Mouse (Mus musculus) olfactory bulb, adult 2 months (tissue): ENCODE measurements at regions not wholly inside any gene's neighbourhood (a gene's known extent, or its start where the extent isn't known, plus 50 kb on each side); places are given as distances from the start of the nearest gene placed in this dataset.

Experiments
- H3K27ac ChIP-seq: fragments of 200-500 bp; 2 replicates; pipeline ENCODE4 v1.5.1; 2012; ENCODE audit warnings: low read depth, low read length; ENCODE audit not compliant: insufficient read depth
- H3K4me1 ChIP-seq: fragments of 200-500 bp; 2 replicates; pipeline ENCODE4 v1.6.1; 2012; ENCODE audit warnings: low read length; ENCODE audit not compliant: control insufficient read depth, insufficient read depth
- H3K4me3 ChIP-seq: fragments of 200-500 bp; 2 replicates; pipeline ENCODE4 v1.5.1; 2012; ENCODE audit warnings: mild to moderate bottlenecking, low read depth, low read length, moderate library complexity; ENCODE audit not compliant: insufficient read depth
- CTCF ChIP-seq: fragments of 200-500 bp; IDR thresholded peaks from 2 replicates; pipeline ENCODE4 v1.5.1; 2012; ENCODE audit warnings: low read depth, mild to moderate bottlenecking, low read length, moderate library complexity; ENCODE audit not compliant: insufficient read depth
- POLR2A ChIP-seq: fragments of 200-500 bp; IDR thresholded peaks from 2 replicates; pipeline ENCODE4 v1.6.1; 2012; ENCODE audit warnings: mild to moderate bottlenecking, low read depth, low read length, moderate library complexity; ENCODE audit not compliant: insufficient read depth
- WGBS: fragments of 180-500 bp; shearing (Covaris S2); methylation state at CpG from one replicate; pipeline ENCODE4 v1.1.7; 2018; 5-methylcytosine and 5-hydroxymethylcytosine counted together

DNA sequence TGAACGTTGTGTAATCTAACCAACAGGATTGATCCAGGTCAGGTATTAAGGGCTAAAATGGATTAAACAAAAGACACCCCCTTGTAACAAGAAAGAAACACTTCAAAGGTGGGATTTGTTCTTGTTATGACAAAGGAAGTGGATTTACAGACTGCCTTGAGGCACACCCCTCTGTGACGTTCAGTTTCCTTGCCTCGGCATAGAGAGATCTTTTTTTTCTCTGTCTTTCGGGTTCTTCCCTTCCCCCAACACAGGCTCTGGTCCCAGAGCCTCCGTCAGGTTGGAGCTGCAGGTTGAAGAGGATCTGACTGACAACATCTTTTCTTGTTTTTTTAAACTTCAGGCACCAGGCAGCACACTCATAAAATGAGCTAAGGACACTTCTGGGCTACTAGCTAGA lies 69.8 kb upstream of the Tmem260 start:
- 51% methylated on average over 5 of the region's 5 CpGs for WGBS
- TF ChIP-seq CTCF (no peak), POLR2A (no peak)
- Histone ChIP-seq H3K4me3 (no peak overlapping the region), H3K4me1 (no peaks in the 10 kb centered on the region), H3K27ac (no peak overlapping the region)
